Mouse (Mus musculus) cerebellum, adult 2 months (tissue): ENCODE results near the gene 1300017J02Rik. TPM values are rescaled to one million over a fixed set of nuclear protein-coding genes. Genes with fewer than 3 reads are reported as not detected.

ENCODE experiments used
- DNase-seq, 2 experiments: peaks; one replicate each; pipeline ENCODE4 v3.0.0; 2021
- H3K27ac ChIP-seq: fragments of 200-500 bp; 2 replicates; pipeline ENCODE4 v1.5.1; 2012; ENCODE audit warnings: low read length, control low read depth, inconsistent platforms; ENCODE audit not compliant: insufficient read depth
- H3K27me3 ChIP-seq: fragments of 200-500 bp; 2 replicates; pipeline ENCODE4 v1.6.1; 2012; ENCODE audit warnings: inconsistent platforms, mild to moderate bottlenecking, low read length, moderate library complexity; ENCODE audit not compliant: control insufficient read depth, insufficient read depth
- H3K4me1 ChIP-seq: fragments of 200-500 bp; 2 replicates; pipeline ENCODE4 v1.6.1; 2011; ENCODE audit warnings: low read length; ENCODE audit not compliant: control insufficient read depth, insufficient read depth
- H3K4me3 ChIP-seq: fragments of 200-500 bp; replicated peaks from 2 replicates; pipeline ENCODE3; 2011; ENCODE audit warnings: mild to moderate bottlenecking, low read depth, low read length, control low read depth; ENCODE audit not compliant: insufficient read depth
- CTCF ChIP-seq: fragments of 200-500 bp; IDR thresholded peaks from 2 replicates; pipeline ENCODE4 v1.5.1; 2011; ENCODE audit warnings: low read depth, mild to moderate bottlenecking, control low read depth, low read length, moderate library complexity, borderline replicate concordance; ENCODE audit not compliant: insufficient read depth
- POLR2A ChIP-seq: fragments of 200-500 bp; IDR thresholded peaks from 2 replicates; pipeline ENCODE4 v1.6.1; 2011; ENCODE audit warnings: low read length, control low read depth, borderline replicate concordance; ENCODE audit not compliant: insufficient read depth
- WGBS: fragments of 180-500 bp; shearing (Covaris S2); methylation state at CpG from one replicate; pipeline ENCODE4 v1.1.7; 2018; 5-methylcytosine and 5-hydroxymethylcytosine counted together
- polyA plus RNA-seq: library from polyadenylated mRNA; depleted of rRNA; stranded (reverse); fragments of >200 nt; gene quantifications from 2 replicates; pipeline ENCODE4 v1.2.3, GENCODE M21; 2012; rRNA removed

The 1300017J02Rik gene
- polyA plus RNA-seq, 1 experiment = 0.69 TPM

DNA sequence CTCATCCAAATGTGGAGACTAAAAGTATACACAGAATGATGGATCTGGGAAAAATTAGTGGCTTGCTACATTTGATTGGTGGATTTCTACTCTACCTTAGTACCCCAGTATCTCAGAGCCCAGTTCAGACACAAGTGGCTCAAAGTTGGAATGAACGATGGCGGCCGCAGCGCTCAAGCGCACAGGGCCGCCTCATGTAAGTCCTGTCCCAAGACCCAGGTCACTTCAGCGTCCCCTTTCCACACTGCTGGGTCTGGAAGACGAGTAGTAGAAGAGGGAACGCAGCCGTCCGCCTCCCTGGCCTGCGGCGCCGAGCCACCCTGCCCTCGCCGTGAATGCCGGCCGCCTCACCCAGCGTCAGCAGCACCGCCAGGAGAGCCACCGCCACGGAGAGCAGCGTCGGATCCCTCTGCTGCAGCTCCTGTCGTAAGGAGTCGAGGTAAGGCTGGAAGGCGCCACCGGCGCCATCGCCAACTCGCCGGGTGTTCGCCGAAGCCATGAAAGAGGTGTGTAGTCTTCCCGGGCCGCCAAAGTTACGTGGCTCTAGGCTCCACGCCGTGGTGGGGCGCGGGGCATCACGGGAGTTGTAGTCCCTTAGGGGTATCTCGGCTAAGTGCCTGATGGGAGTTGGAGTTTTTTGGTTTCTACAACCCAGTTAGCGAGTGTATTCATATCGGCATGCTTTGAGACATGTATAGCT, 103.2 kb downstream of the 1300017J02Rik start, which contains the start of gene Srprb:
Srprb (minus strand) TSS at position 577 of the 700 bp plus-strand sequence.
- Histone ChIP-seq H3K27ac (0 out of 2 replicates have a peak within 1 kb of the TSS, but pooled peaks have one; percentile 47), H3K27me3 (no peaks in the 10 kb centered on the region), H3K4me3 (peak within 1 kb of the TSS; percentile 78), H3K4me1 (peaks cover 2% of the 10 kb centered on the region; the same call in 1 of the 2 replicates)
- peak; percentile 93 to 94 for DNase-seq
- TF ChIP-seq POLR2A = peak; percentile 47; the same call in 1 of the 2 replicates
- TF ChIP-seq CTCF = no peak
- under 1% methylated on average over 45 of the region's 45 CpGs for WGBS

Other genes with a start within 250 kb of the 1300017J02Rik start
- 188 and 199 TPM in 2 replicates for gene Rab6b, start 193.3 kb downstream of the 1300017J02Rik start, polyA plus RNA-seq
- gene Srprb, start 102.9 kb downstream of the 1300017J02Rik start, polyA plus RNA-seq = 48.8 and 51.5 TPM in 2 replicates
- gene Gm20425, start 74.8 kb downstream of the 1300017J02Rik start, polyA plus RNA-seq = 0.39 TPM in 1 of 2 replicates, not detected in the other
- 936 and 1,078 TPM in 2 replicates for gene Trf, start 74.6 kb downstream of the 1300017J02Rik start, polyA plus RNA-seq
- gene Topbp1, start 133 bp upstream of the 1300017J02Rik start, polyA plus RNA-seq = 14.0 and 14.1 TPM in 2 replicates
- 56.1 and 58.3 TPM in 2 replicates for gene Cdv3, start 60.8 kb upstream of the 1300017J02Rik start, polyA plus RNA-seq
- gene Bfsp2, start 175.3 kb upstream of the 1300017J02Rik start, polyA plus RNA-seq = 7.6 and 9.2 TPM in 2 replicates